Mouse (Mus musculus) ES-E14 (cell line): ENCODE data around the gene Dazl. TPM values are rescaled to one million over a fixed set of nuclear protein-coding genes. Genes with fewer than 3 reads are reported as not detected.
A peak's percentile ranks its signal among the peaks of the same experiment; 100 is the strongest.

Experiments used
- DNase-seq: peaks from one replicate; pipeline ENCODE4 v3.0.0-alpha.2; 2013; ENCODE audit warnings: low read depth, low spot score
- H3K27ac ChIP-seq: 2 replicates; pipeline ENCODE4 v1.5.1; 2012; ENCODE audit warnings: low read depth, mild to moderate bottlenecking, low read length, moderate library complexity, mixed read lengths; ENCODE audit not compliant: poor library complexity, insufficient read depth, severe bottlenecking
- H3K36me3 ChIP-seq: 2 replicates; pipeline ENCODE4 v1.6.1; 2012; ENCODE audit warnings: mild to moderate bottlenecking, low read length, moderate library complexity, mixed read lengths; ENCODE audit not compliant: control insufficient read depth, poor library complexity, insufficient read depth, severe bottlenecking
- H3K4me1 ChIP-seq, 2 experiments: fragments of 150-350 bp in 1 of 2; sonication (generic) in 1 of 2; 2 replicates each; pipeline ENCODE4 v1.6.1; 2012; ENCODE audit warnings: low read length in 2 of 2, mild to moderate bottlenecking in 1 of 2, mixed read lengths in 1 of 2; ENCODE audit not compliant: control insufficient read depth in 2 of 2, insufficient read depth in 2 of 2, poor library complexity in 1 of 2
- H3K4me3 ChIP-seq, 2 experiments: fragments of 150-350 bp in 1 of 2; sonication (generic) in 1 of 2; 2 replicates each; pipeline ENCODE4 v1.5.1; 2012; ENCODE audit warnings: low read length in 2 of 2, low read depth in 1 of 2, mild to moderate bottlenecking in 1 of 2, mixed read lengths in 1 of 2; ENCODE audit not compliant: insufficient read depth in 1 of 2, poor library complexity in 1 of 2, severe bottlenecking in 1 of 2
- H3K9ac ChIP-seq: 2 replicates; pipeline ENCODE4 v1.6.1; 2012; ENCODE audit warnings: low read depth, mild to moderate bottlenecking, low read length, mixed read lengths; ENCODE audit not compliant: poor library complexity, insufficient read depth, severe bottlenecking
- H3K9me3 ChIP-seq: fragments of 150-350 bp; sonication (generic); 2 replicates; pipeline ENCODE4 v1.6.1; 2012; ENCODE audit warnings: low read depth, mild to moderate bottlenecking, low read length; ENCODE audit not compliant: control insufficient read depth, insufficient read depth
- CHD2 ChIP-seq: IDR thresholded peaks from 2 replicates; pipeline ENCODE4 v1.6.1; 2014; ENCODE audit warnings: mild to moderate bottlenecking, low read depth, low read length, inconsistent platforms
- HCFC1 ChIP-seq: IDR thresholded peaks from 2 replicates; pipeline ENCODE4 v1.6.1; 2012; ENCODE audit warnings: low read length, inconsistent platforms, borderline replicate concordance; ENCODE audit not compliant: insufficient read depth
- MAFK ChIP-seq: IDR thresholded peaks from 2 replicates; pipeline ENCODE4 v1.6.1; 2014; ENCODE audit warnings: mild to moderate bottlenecking, low read depth, low read length, inconsistent platforms; ENCODE audit not compliant: insufficient read depth
- ZC3H11A ChIP-seq: IDR thresholded peaks from 2 replicates; pipeline ENCODE4 v1.6.1; 2012; ENCODE audit warnings: low read depth, mild to moderate bottlenecking, inconsistent platforms, low read length, borderline replicate concordance
- ZNF384 ChIP-seq: IDR thresholded peaks from 2 replicates; pipeline ENCODE4 v1.6.1; 2012; ENCODE audit warnings: low read depth, low read length, inconsistent platforms
- in situ Hi-C, 2 experiments: fragments of 600-800 bp; cut with MboI; formaldehyde crosslinking; loops; one replicate each; pipeline ENCODE4 v1.15.1; 2025; ENCODE audit warnings: low sequenced_read_pairs in 2 of 2, inconsistent platforms in 1 of 2; ENCODE audit not compliant: unreplicated experiment in 2 of 2
- total RNA-seq: library from RNA; depleted of rRNA; stranded (reverse); fragments of 300-350 nt; gene quantifications from 2 replicates; pipeline ENCODE4 v1.2.3, GENCODE M21; 2012

The Dazl gene
- total RNA-seq, 1 experiment, result 17.0 TPM

DNA sequence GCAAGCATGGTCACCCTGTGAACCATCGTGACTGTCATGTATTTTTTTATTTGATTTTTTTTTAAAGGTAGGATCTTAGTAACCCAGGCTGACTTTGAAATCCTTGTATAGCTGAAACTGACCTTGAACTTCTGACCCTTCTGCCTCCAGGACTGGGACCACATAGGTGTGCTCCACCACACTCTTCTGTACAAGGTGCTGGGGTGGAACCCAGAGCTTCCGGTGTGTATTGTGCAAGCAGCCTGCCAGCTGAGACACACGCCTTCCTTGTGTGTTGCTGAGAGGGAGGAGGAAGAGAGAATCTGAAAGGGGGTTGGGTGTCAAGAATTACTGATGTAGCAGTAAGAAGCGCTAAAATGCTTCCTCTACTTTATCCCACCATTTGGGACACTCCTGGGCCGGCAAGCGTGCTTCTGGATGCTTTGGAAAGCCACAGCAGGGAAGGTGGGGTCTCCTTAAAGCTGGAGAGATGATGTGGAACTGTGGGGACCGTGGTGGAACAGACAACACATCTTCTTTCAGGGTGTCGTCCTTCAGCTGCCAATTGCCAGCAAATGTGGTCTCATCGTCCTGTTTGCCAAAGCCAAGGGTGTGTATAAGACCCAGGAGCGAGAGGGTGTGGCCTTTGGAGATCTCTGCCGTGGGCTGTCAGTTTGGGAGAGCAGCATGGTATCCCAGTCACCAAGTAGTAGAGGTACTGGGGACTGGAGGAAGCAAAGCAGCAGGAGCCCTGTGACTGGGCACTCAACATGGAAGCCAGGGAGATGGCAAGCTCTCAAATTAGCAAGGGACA, 55.4 kb downstream of the Dazl start:
- Histone ChIP-seq H3K4me1 (no peaks in the 10 kb centered on the region; a peak in 1 of 4 replicates), H3K9me3 (no peaks in the 10 kb centered on the region), H3K27ac (no peak overlapping the region), H3K4me3 (no peak overlapping the region), H3K9ac (no peak overlapping the region), H3K36me3 (no peaks in the 10 kb centered on the region)
- TF ChIP-seq ZC3H11A, result no peak
- TF ChIP-seq CHD2, result no peak
- TF ChIP-seq MAFK, result no peak
- no peak for TF ChIP-seq ZNF384
- TF ChIP-seq HCFC1, result no peak
- in situ Hi-C loops, result loop anchor here in 1 of 2 experiments (5.0 kb wide), 1 partner anchor 266 kb away; no protein-coding TSS in a partner anchor
- DNase-seq, result no peak

DNA sequence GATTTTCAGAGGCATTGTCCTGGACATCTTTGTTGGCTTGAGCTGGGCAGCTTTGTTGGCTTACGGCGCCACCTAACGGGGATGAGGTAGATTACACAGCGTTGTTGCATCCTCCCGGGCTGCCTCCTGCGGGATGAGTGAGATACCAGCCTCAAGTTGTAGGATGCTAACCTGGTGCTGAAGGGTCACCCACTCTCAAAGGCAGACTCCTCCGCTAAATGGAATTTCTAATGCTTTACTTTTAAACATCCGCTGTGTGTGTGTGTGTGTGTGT, 56.1 kb downstream of the Dazl start:
- TF ChIP-seq MAFK (no peak), ZC3H11A (peak; percentile 96)
- in situ Hi-C loops, result loop anchor here in 1 of 2 experiments (5.0 kb wide), 1 partner anchor 265 kb away; no protein-coding TSS in a partner anchor
- Histone ChIP-seq H3K4me1 (no peaks in the 10 kb centered on the region; a peak in 1 of 4 replicates), H3K27ac (no peak overlapping the region), H3K4me3 (no peak overlapping the region), H3K9ac (no peak overlapping the region), H3K36me3 (no peaks in the 10 kb centered on the region), H3K9me3 (no peaks in the 10 kb centered on the region)
- peak; percentile 49 for DNase-seq

DNA sequence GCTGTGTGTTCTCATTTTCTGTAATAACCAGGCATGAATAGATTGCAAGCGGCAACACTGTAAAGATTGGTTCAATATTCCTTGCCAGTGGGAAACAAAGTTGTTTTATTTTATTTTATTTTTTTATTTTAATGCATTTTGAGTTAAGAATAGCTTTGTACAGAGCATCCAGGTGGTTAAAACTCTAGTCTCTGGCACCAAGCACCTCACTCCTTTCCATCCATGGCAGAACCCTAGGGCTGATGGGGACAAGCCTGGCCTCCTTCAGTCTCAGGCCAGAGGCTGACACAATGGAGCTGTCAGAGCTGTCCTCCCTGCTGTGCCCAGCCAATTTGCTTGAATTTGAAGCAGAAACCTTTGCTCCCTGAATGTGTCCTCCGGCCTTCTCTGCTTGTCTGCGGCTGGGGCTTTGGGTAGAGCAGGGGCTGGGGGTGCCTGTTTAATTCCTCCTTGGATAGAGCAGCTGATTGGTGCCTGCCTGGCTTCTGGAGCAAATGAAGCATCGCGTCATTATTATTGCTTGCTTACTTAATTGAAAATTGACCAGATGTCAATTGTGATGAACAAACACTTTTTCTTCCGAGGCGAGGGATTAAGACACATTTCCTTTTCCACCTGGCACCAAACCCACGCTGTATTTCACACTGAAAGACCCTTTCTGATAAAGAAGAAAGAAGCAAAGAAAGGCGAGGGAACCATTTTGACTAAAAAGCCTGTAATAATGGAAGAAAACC, 56.6 kb downstream of the Dazl start:
- no peaks in the 10 kb centered on the region; a peak in 1 of 4 replicates for H3K4me1 ChIP-seq
- no peak overlapping the region for H3K27ac ChIP-seq

DNA sequence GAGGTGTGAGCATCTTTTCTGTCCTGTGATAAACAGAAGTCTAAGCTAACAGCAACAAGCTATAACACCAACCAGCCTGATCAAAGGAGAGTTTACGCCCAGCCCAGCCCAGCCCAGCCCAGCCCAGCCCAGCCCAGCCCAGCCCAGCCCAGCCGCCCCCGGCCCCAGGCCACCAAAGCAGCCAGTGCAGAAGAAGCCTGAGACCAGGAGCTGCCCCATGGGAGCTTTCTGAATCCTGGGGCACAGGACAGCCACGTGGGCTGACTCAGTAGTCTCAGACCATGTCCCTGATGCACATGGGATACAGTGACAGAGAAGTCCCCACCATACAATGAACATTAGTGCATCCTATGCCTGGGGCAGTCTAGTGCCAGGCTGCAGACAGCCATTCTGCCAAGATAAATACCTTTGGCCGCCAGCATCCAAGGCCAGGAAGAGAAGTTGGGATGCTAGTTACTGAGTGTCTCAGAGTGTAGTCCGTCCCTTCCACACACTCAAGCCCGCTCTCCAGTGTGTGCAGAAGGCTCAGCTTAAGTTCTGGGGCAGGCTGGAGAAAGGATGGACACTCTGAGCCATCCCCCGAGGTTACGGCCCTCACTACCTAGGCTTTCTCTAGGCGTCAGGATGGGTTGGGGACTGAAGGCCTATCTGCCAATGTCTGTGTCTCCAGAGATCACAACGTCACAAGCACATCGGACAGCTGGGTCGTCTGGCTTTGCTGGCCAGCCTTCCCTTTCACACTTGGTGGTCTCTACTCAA, 57.3 kb downstream of the Dazl start:
- H3K4me3 ChIP-seq, result no peak overlapping the region
- in situ Hi-C loops, result loop anchor here in 1 of 2 experiments (5.0 kb wide), 1 partner anchor 264 kb away; no protein-coding TSS in a partner anchor
- H3K27ac ChIP-seq, result no peak overlapping the region
- no peaks in the 10 kb centered on the region for H3K36me3 ChIP-seq
- DNase-seq, result no peak
- TF ChIP-seq ZC3H11A (no peak), HCFC1 (no peak), ZNF384 (no peak), CHD2 (no peak), MAFK (no peak)
- H3K9me3 ChIP-seq, result no peaks in the 10 kb centered on the region
- H3K4me1 ChIP-seq, result no peaks in the 10 kb centered on the region; a peak in 1 of 4 replicates
- H3K9ac ChIP-seq, result no peak overlapping the region

More for the DNA sequence above, 56.6 kb downstream of the Dazl start:
- TF ChIP-seq CHD2 (no peak), ZNF384 (no peak), ZC3H11A (no peak), HCFC1 (no peak)
- no peak overlapping the region for H3K4me3 ChIP-seq
- no peaks in the 10 kb centered on the region for H3K9me3 ChIP-seq
- in situ Hi-C loops, result loop anchor here in 1 of 2 experiments (5.0 kb wide), 1 partner anchor 265 kb away; no protein-coding TSS in a partner anchor
- no peak overlapping the region for H3K9ac ChIP-seq
- DNase-seq, result no peak
- H3K36me3 ChIP-seq, result no peaks in the 10 kb centered on the region
